ENCODE assay signal across 10 mouse cellular contexts in genomic region chr9:14348416-14348815, GRCm38 (mm10). TPM values are rescaled to one million over a fixed set of nuclear protein-coding genes. Genes with fewer than 3 reads are reported as not detected.
DNase-seq lines count a peak whose midpoint lies in the region; ATAC-seq and TF ChIP-seq lines count a peak whose summit lies in the region.
"Had no signal": no experiment of that assay in that cellular context is flagged by ENCODE, and none has a peak within 500 bp of the region (broad histone marks: within the 10 kb centered on the region; RNA-seq: fewer than 3 reads in every experiment).

No protein-coding gene starts in this region.

- H3K36me3 ChIP-seq in heart, embryonic 10.5 days, result no peaks in the 10 kb centered on the region
- H3K36me3 ChIP-seq in liver, adult 2 months (ENCODE audit: control insufficient read depth, insufficient read depth, low read length), result no peaks in the 10 kb centered on the region
- H3K36me3 ChIP-seq: embryonic facial prominence, embryonic 12.5 days had no signal

- TF ChIP-seq CTCF in liver, adult 2 months (IDR thresholded peaks at IDR 0.05; ENCODE audit: low read depth, low read length), result peak; percentile 82

- H3K27ac ChIP-seq in heart, embryonic 10.5 days, result no peak overlapping the region
- H3K27ac ChIP-seq in liver, adult 2 months (replicated peaks; ENCODE audit: insufficient read depth, low read depth, low read length), result no peak overlapping the region
- H3K27ac ChIP-seq: embryonic facial prominence, embryonic 12.5 days; liver, embryonic 15.5 days had no signal

- no peaks in the 10 kb centered on the region for H3K4me1 ChIP-seq in heart, embryonic 10.5 days
- peaks cover 2% of the 10 kb centered on the region for H3K4me1 ChIP-seq in liver, adult 2 months (ENCODE audit: control insufficient read depth, insufficient read depth, low read length)
- H3K4me1 ChIP-seq: embryonic facial prominence, embryonic 12.5 days had no signal

- intact Hi-C loops in heart, postnatal 14 days (cut with DNase I), result no loop called here

- peak; percentile 67 for ATAC-seq in CD4-positive, CD25-positive, alpha-beta regulatory T cell, adult 4 months

- no peak for TF ChIP-seq POLR2A in liver, adult 2 months (IDR thresholded peaks at IDR 0.05; ENCODE audit: extremely low read depth, insufficient read depth, low read length)

- no peaks in the 10 kb centered on the region for H3K9me3 ChIP-seq in heart, embryonic 10.5 days
- H3K9me3 ChIP-seq: embryonic facial prominence, embryonic 12.5 days; liver, embryonic 15.5 days had no signal

- no peak overlapping the region for H3K9ac ChIP-seq in liver, adult 2 months (ENCODE audit: low read depth, low read length)
- H3K9ac ChIP-seq: embryonic facial prominence, embryonic 12.5 days; liver, embryonic 15.5 days had no signal

- no peaks in the 10 kb centered on the region for H3K79me2 ChIP-seq in liver, adult 2 months (ENCODE audit: control insufficient read depth, insufficient read depth, low read length)

- peak; percentile 20 to 43 for DNase-seq in heart, postnatal 14 days
- no peak for DNase-seq in heart, embryonic 10.5 days (ENCODE audit: low spot score)
- peak; percentile 53 for DNase-seq in brain, adult 2 months (ENCODE audit: low read depth, low spot score)
- DNase-seq in liver, adult 2 months (ENCODE audit: extremely low read depth, low read depth, low spot score), result peak; percentile 30
- DNase-seq in thymus, postnatal 14 days, result peak; percentile 35
- DNase-seq in urinary bladder, postnatal 36 days (ENCODE audit: low spot score in 2 of 2), result no peak
- DNase-seq in right cerebral cortex, postnatal 36 days (ENCODE audit: low spot score in 2 of 2), result no peak

- H3K4me3 ChIP-seq in heart, embryonic 10.5 days, result no peak overlapping the region
- no peak overlapping the region for H3K4me3 ChIP-seq in liver, adult 2 months (ENCODE audit: insufficient read depth, low read depth, low read length)
- H3K4me3 ChIP-seq: embryonic facial prominence, embryonic 12.5 days; liver, embryonic 15.5 days had no signal

- 47% methylated on average over 4 of the region's 4 CpGs for WGBS in heart, embryonic 10.5 days
- WGBS in liver, adult 2 months, result 52% methylated on average over 4 of the region's 4 CpGs

- H3K27me3 ChIP-seq in heart, embryonic 10.5 days (ENCODE audit: insufficient read depth, poor library complexity, severe bottlenecking), result 0 out of 2 replicates have a peak, but pooled peaks cover under 1% of the 10 kb centered on the region
- no peaks in the 10 kb centered on the region for H3K27me3 ChIP-seq in liver, adult 2 months (ENCODE audit: control insufficient read depth, insufficient read depth, low read length)
- H3K27me3 ChIP-seq: embryonic facial prominence, embryonic 12.5 days; liver, embryonic 15.5 days had no signal

RNA-seq across cellular contexts. Expression of gene Endod1, which starts 32.9 kb away (rescaled TPM):
- 10 to 100 TPM in 1 of 2 experiments, 1 to 10 TPM in 1; 9.4 to 11.4 TPM for total RNA-seq in heart, postnatal 14 days (2021)
- 11.4 TPM in 2 replicates for polyA plus RNA-seq in heart, embryonic 10.5 days (2016; fragmentation: Nextera tagmentation; extraction: Ambion mirVana)
- 10 to 100 TPM; 23.0 to 31.9 TPM for polyA plus RNA-seq in CD4-positive, CD25-positive, alpha-beta regulatory T cell, adult 4 months (2017; shearing (Covaris generic))
- 2.9 and 3.2 TPM in 2 replicates for total RNA-seq in liver, adult 2 months (2014; rRNA removed)
- 3.6 and 4.5 TPM in 2 replicates for polyA plus RNA-seq in liver, adult 2 months (2012; rRNA removed)

Comparison
In these comparisons a context has a peak if more than half of its experiments do, and no peak if none do; other contexts are left out.
1. DNase-seq: peak in heart, postnatal 14 days (2 of 2), brain, adult 2 months (single experiment), liver, adult 2 months (single experiment) and thymus, postnatal 14 days (single experiment); none in heart, embryonic 10.5 days (single experiment), urinary bladder, postnatal 36 days (0 of 2) and right cerebral cortex, postnatal 36 days (0 of 2).